Mouse (Mus musculus): ENCODE data around the gene Serpina11. TPM values are rescaled to one million over a fixed set of nuclear protein-coding genes. Genes with fewer than 3 reads are reported as not detected.

Serpina11 gene
- under 1 TPM in 1 of 4 experiments, not detected in 3; 0.26 TPM for total RNA-seq (2022)

GRCm38 (mm10) chr12:103989857-103990256 lies at the start of gene Serpina11:
Gene Serpina11 (minus strand): TSS chr12:103989957.
- DNase-seq (ENCODE audit: low spot score in 2 of 2), result no peak

GRCm38 (mm10) chr12:104038181-104038580 lies 48.4 kb upstream of the Serpina11 start:
- no peak for DNase-seq (ENCODE audit: low spot score in 2 of 2)

GRCm38 (mm10) chr12:104033752-104034151 lies 44.0 kb upstream of the Serpina11 start:
- DNase-seq (ENCODE audit: low spot score in 2 of 2), result no peak

- no peak for DNase-seq (ENCODE audit: low spot score in 2 of 2)
Measured at GRCm38 (mm10) chr12:104029986-104030385, 40.2 kb upstream of the Serpina11 start.

- no peak for DNase-seq (ENCODE audit: low spot score in 2 of 2)
Measured at GRCm38 (mm10) chr12:104015280-104015679, 25.5 kb upstream of the Serpina11 start.

- DNase-seq (ENCODE audit: low spot score in 2 of 2), result no peak
Measured at GRCm38 (mm10) chr12:104013620-104014019, 23.9 kb upstream of the Serpina11 start, which contains the start of gene Serpina9. Gene Serpina9 (minus strand): TSS chr12:104013755.

- no peak for DNase-seq (ENCODE audit: low spot score in 2 of 2)
Measured at GRCm38 (mm10) chr12:104004689-104005088, 14.9 kb upstream of the Serpina11 start.

GRCm38 (mm10) chr12:104003238-104003612 lies 13.5 kb upstream of the Serpina11 start:
- no peak for DNase-seq (ENCODE audit: low spot score in 2 of 2)

GRCm38 (mm10) chr12:104002569-104003237 lies 12.9 kb upstream of the Serpina11 start:
- DNase-seq (ENCODE audit: low spot score in 2 of 2), result no peak

GRCm38 (mm10) chr12:104000594-104000993 lies 10.8 kb upstream of the Serpina11 start:
- DNase-seq (ENCODE audit: low spot score in 2 of 2), result no peak

- peak in 1 of 2 experiments; percentile 39 for DNase-seq (ENCODE audit: low spot score in 2 of 2)
Measured at GRCm38 (mm10) chr12:103999611-104000010, 9.9 kb upstream of the Serpina11 start.

GRCm38 (mm10) chr12:103996513-103996912 lies 6.8 kb upstream of the Serpina11 start:
- DNase-seq (ENCODE audit: low spot score in 2 of 2), result no peak

- DNase-seq (ENCODE audit: low spot score in 2 of 2), result peak; percentile 63 to 87
Measured at GRCm38 (mm10) chr12:103995292-103996072, 5.7 kb upstream of the Serpina11 start.

- DNase-seq (ENCODE audit: low spot score in 2 of 2), result peak in 1 of 2 experiments; percentile 50
Measured at GRCm38 (mm10) chr12:103992945-103993344, 3.2 kb upstream of the Serpina11 start.

- no peak for DNase-seq (ENCODE audit: low spot score in 2 of 2)
Measured at GRCm38 (mm10) chr12:103989514-103989767, 316 bp downstream of the Serpina11 start.

GRCm38 (mm10) chr12:103988754-103989513 lies 823 bp downstream of the Serpina11 start:
- DNase-seq (ENCODE audit: low spot score in 2 of 2), result no peak

- DNase-seq (ENCODE audit: low spot score in 2 of 2), result no peak
Measured at GRCm38 (mm10) chr12:103985868-103986267, 3.9 kb downstream of the Serpina11 start.

- peak in 1 of 2 experiments; percentile 51 for DNase-seq (ENCODE audit: low spot score in 2 of 2)
Measured at GRCm38 (mm10) chr12:103984935-103985334, 4.8 kb downstream of the Serpina11 start.

GRCm38 (mm10) chr12:103981646-103982360 lies 8.0 kb downstream of the Serpina11 start:
- DNase-seq (ENCODE audit: low spot score in 2 of 2), result no peak

- no peak for DNase-seq (ENCODE audit: low spot score in 2 of 2)
Measured at GRCm38 (mm10) chr12:103978294-103978693, 11.5 kb downstream of the Serpina11 start.

GRCm38 (mm10) chr12:103977846-103978245 lies 11.9 kb downstream of the Serpina11 start:
- DNase-seq (ENCODE audit: low spot score in 2 of 2), result no peak

Data from left cerebral cortex, adult 8-10 months (tissue).